Mouse (Mus musculus) 3T3-L1 (cell line): ENCODE results near the gene Gm5269.

ENCODE experiments used
- DNase-seq: peaks from one replicate; pipeline ENCODE4 v3.0.0-alpha.2; 2015; ENCODE audit warnings: low read depth, low spot score

Gene Gm5269

DNA sequence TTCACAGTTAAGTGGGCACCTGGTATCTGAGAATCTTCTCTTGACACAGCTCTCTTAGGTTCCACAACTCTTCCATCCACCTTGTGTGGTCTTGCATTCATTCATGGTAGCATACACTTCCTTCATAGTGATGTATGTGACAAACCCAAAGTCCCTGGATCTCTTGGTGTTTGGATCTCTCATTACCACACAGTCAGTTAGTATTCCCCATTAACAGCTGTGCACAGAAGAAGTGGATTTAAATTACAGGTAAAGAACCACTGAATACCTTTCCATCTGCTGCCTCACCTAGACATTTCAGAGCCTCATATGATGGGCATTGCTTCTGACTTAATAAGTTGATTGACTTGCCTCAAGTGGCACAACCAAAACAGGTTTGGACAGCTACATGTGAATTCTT, at the start of gene Gm5269:
TSS of gene Gm5269 (minus strand) at position 101 of the 400 bp plus-strand sequence.
- no peak for DNase-seq

DNA sequence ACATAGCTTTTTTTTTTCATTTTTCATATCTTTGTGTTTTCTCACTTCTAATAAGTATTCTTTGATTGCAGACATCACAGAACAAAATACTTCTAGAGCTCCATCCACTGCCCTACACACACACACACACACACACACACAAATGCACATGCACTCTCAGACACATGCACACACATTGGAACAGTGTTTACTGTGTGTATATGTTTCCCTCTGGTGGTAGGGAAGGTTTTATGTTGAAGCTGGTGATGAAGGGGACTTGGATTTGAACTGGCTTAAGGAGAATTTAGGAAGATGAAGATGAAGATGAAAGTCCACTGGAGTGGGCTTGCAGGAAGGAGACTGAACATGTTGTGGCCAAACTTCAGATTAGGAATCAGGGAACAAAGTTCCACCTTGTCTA, 41.1 kb upstream of the Gm5269 start:
- DNase-seq = peak; percentile 52

DNA sequence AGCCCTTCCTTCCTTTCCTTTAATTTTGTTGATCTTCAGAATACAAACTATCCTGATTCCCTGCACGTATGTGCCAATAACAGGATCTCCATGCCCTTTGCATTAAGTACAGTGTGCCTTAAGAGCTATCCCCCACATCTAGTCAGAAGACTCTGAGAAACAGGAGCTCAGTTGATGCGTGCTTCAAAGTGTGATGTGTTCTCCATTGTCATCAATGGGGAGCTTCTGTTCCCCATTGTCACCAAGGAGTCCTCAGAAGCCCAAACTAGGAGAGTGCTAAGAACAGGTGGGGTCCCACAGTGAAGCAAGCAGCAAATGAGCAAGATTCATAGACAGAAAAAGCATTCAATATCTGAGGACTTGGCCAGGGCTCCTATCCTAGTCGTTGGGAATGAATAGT, 36.8 kb upstream of the Gm5269 start:
- no peak for DNase-seq

DNA sequence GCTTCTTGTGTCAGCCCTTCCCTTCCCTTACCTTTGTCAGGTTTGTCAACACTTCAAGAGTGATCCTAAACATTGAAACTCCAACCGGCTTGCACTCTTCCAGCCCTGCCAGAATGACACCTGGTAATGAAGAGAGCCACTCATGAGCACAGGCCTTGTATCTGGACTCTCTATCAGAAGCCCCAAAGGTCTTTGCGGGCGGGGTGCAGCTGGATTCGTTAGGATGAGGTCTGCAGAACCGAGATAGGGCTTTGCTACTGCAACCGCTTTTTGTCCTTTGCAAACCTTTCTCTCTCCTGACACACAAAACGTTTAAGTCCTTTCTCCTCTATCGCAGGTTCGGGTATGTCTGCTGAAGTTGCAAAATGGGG, 36.3 kb upstream of the Gm5269 start, which contains the start of gene Slc40a1:
TSS of gene Slc40a1 (minus strand) at position 131 of the 371 bp plus-strand sequence.
- no peak for DNase-seq

DNA sequence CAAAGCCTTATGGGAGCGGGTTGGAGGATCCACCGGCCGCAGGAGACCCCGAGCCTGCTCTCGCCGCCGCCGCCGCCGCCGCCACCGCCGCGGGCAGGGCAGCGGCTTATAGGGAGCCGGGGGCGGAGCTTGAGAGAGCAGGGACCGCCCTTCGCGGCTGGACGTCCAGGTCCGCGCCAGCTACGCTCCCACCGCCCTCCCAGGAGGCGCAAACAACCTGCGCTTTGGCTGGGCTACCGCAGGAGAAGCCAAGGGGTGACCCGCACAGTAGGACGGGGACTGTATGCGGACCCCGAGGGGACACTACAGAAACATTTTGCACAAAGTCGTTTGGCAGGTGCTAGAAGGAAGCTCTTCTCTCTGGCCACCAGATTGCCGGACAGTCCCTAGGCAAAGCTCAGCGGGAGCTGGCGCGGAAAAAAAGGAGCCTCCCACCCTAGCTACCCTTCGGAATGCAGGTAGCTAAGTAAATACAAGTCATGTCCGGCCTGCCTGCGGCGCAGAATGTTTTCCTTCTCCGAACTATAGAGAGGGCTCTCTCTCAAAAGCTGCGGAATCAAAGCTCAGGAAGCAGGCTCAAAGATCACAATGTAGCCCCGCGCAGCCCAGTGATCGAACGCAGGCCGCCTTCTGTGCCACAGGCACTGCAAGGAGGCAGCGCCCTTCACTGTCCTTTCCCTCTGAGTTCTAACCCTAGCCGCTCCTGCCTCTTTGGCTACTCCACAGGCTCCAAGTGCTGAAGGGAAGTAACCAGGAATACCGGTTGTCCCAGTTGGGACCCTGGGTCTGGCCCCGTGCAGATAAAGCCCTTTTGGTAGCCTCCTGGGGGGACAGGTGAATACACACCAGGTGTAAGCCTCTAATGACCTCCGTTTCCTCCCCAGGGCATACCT, 35.7 kb upstream of the Gm5269 start:
- peak; percentile 75 for DNase-seq

DNA sequence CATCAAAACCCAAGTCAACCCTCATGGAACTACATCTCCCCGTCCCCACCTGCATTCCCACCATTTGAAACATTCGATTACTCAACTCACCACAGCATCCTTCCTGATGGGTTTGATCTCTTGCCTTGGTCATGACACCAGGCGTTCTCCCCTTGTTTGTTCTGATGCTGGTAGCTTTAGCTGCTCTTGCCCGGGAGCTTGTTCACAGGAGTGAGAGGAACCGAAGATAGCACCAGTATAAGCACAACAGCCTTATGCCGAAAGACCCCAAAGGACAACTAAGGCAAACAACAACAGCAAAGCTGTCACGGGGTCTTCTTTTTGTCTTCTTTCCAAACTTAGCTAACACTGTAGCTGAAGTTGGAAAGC, 35.0 kb upstream of the Gm5269 start:
- DNase-seq = peak; percentile 22

DNA sequence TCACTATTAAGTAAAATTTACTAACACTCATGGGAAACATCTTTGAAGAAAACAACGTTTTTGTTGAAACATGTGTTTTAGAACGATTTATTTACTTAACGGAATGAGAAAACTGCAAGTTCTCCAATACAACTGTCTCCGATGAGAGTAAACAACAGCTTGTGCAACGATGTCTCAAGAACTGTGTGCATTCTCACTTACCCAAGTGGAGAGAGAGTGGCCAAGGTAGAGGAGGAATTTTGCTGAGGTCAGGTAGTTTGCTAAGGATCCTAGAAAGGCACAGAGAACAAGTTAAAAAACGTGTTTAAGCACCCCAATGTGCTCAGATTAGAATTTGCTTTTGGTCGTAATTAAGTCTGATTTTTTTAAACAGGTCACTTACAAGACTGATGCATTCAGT, 34.4 kb upstream of the Gm5269 start:
- DNase-seq = no peak

DNA sequence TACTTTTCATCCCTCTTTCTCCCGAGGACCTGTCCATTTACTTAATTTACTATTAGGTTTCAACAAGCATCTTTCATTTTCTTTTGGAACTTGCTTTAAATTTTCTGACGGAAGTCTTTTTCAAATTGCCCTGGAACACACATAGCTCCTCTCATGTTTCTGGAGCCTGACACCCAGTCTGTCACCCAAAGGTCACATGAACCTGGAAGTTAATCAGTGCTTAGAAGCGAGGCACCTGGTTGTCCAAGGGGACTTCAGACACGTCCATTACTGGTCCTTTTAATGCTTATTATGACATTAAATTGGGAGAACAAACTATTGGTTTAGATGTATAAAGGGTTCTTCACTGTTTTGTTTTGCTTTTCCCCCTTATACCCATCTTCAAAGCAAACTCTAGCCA, 33.2 kb upstream of the Gm5269 start:
- DNase-seq = no peak

DNA sequence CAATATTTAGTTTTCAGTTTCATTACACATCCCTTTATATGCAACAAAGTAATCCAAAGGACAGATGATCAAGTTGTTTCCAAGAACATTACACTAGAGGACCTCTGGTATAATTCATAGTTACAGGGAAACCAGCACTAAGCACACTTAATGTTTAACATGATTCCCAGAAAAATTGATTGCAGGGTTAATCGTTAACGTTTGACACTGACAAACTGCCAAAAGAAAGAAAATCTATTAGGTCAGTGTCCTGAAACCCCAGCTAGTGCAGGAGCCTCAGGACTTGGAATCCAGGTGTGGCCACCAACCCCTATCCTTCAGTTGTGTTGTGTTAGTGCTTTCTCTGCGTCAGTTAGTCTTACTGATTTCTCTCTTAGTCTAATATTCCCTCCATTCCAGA, 30.6 kb upstream of the Gm5269 start:
- no peak for DNase-seq

DNA sequence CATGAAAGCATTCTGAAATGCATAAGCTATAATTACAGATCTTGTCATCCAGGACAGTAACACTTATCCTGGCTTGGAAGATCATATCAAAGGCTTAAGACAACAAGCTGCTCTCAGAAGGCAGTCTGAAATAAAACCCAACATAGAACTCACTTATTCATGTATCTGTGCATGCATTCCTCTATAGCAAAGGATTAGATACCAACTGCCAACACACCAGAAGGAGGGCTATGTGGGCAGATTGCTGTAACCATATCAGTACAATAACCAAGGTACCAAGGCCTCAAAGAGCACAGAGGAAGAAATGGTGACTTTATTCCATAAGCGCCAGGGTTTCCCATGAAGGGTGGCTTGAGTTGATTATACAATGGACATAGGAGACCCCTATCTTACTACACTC, 29.7 kb upstream of the Gm5269 start:
- DNase-seq = no peak

DNA sequence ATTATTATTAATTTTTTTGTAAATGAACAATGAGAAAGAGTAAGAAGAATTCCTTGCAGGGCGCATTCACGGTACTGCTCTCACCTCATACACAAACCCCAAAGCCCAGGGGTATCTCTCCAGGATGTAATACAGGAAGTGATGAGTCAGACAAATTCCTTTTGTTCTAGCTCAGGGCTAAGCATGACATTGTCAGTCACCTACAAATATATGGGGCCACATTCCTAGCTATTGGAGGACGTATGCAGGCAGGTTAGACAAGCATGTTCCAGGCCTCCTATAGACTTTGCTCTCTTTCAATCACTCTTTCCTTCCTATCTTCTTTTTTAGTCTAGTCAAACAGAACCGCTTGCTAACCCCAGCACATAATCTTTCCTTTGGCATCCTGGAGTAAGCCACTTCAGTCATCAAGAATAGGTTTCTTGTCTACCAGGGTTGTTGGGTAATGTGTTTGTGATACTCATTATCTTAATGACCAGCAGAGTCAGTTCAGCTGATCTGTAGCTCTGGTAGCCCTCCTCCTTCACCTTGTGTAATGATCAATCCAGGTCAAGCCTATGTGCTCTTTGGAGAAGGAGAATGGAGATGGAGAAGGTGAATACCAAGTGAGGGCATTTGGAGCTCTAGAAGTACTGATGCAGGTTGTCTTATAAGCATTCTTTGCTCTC, 27.2 kb upstream of the Gm5269 start:
- peak; percentile 51 for DNase-seq

DNA sequence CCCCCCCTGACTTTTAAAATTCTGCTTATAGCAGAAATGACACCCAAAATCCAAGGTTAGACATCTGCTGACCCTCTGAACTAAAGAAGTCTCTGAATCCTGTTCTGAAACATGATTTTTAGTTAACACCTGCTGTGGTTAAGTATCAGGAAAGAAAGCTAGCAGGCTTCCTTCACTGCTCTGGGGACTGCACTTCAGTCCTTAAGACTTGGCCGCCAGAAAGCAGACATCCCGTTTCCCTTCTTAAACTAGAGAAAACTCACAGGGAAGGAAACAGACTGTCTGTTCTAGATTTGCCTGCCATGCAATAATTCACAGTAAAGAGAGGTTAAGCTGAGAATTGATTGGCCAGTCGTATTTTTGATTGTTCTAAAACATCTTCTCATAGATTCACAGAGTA, 26.1 kb upstream of the Gm5269 start:
- no peak for DNase-seq

DNA sequence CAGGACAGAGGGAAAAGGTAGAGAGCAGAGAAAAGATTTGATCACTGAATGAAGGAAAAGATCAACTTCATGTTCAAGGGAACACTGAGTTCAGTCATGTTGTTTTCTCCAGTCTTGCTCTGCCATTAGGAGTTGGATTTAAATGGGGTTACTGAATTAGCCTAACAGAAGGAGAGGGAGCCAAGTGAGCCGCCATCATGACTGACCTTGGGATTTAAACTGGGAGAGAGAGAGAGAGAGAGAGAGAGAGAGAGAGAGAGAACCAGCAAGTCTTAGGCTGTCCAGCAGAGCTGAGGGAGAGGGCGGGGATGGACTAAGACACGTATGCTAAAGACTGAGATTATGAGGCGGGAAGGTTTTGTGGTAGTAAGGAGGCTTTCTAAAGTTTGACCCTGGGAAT, 24.2 kb upstream of the Gm5269 start:
- DNase-seq = no peak

DNA sequence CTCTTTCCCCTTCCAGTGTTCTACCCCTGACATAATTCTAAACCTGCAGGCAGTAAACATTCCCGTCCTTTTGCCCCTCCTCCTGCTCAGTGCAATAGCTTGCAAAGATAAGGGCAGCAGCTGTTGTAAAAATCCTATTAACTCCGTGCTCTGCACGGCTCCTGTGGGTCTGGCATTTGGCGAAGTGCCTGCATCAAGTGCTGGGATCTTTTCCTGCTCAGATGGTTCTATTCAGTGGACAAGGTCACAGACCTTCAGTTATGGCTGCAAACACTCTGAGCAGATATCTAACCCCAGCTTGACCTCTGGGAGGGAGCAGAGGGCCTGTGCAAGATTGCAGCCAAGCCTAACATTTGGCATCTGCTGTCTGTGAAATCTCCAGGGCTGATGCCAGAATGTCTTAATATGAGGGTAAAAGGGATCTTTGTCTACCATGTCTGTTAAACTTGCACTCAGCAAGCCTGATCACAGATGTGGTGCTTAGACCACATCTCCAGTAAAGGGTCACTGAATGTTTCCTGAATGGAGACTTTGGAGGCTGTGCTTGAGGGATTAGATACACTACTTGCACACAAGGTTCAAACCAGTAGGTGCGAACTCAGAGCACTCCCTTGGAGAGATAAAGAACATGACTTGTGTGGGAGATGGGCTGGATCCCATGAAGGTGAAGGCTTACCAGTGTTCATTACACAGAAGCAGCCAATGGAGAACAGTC, 15.2 kb upstream of the Gm5269 start:
- DNase-seq = peak; percentile 50

DNA sequence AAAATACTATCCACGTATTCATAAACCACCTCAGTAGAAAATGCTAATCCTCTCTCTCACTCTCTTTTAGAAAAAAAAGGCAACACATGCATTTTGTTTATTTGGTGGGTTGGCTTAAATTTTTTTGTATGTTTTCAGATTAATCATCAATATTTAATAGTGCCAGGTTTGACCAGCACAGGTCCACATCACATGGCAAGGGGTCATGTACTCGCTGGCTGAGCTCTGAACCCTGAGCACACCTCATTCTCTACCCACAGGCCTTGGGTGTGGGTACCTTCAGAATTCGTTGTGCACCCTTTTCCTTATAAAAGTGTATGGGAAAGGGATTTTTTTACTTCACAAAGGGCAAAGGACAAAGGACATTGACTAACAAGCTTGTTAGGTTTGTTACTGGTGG, 14.1 kb upstream of the Gm5269 start:
- DNase-seq = no peak

DNA sequence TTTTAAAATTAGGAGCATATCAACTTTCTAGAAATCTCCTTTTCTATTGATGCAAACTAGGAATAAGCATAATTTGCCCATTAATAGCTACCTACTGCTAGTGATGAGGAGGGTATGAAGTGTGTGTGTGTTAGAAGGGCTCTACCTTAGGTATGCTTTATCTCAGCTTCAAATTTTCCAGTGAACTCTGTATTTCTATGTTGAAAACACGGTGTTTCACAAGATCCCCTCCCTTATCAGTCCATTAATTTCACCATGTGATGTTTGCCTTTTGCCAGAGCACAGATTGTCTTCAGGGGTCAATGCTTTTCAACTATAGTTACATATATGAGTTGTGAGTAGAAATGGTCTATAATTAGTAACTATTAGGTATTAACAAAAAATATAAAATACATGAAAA, 8.0 kb upstream of the Gm5269 start:
- no peak for DNase-seq

DNA sequence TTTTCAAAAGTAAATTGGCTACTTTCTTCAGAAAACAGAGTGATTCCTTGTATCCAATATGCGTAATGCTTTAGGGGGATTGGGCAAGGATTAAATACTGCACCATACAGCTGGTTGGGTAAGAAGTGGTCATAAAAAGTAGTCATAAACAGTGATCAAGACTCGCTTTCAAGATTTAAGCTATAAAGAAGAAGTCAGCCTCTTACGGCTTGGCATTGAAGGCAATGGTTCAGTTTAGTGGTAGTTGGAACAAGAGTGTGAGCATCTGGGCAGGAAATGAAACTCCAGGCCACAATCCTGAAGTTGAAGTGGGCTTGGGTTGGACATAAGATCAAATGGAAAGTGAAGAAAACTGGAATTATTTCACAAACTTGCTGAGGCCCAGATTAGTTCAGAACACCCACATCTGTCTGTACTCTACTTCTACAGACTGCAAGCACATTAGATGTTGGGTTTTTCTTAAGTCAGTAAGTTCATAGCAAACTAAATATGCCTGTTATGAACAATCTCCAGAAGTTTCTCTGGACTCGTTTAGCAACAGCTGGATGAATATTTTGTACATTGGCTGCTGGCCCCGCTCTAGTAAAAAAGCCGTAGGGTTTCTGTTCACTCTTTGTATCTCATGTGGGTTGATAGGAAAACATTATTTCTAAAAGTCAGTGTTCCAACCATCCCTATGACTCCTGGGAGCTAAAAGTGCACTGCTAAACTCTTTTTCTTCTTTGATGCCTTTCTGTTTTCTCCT, 4.3 kb upstream of the Gm5269 start:
- no peak for DNase-seq

DNA sequence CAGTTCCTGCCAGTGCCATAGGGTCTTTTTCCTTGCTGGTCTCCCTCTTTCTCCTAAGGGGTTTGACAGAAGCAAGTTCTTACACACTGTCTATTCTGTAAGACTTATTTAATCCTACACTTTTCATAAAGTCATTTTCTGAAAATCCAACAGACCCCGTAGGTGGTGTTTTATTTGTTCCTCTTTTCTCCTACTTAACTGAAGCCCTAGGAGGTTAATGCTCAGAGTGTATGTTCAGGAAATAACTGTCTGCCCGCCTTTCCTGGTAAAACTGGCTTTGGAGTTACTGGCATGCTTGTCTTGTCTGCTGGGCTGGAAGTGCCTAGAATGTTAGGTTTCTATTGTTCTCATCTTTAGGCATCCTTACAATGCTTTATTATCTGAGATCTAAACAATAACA, 1.9 kb upstream of the Gm5269 start:
- no peak for DNase-seq

DNA sequence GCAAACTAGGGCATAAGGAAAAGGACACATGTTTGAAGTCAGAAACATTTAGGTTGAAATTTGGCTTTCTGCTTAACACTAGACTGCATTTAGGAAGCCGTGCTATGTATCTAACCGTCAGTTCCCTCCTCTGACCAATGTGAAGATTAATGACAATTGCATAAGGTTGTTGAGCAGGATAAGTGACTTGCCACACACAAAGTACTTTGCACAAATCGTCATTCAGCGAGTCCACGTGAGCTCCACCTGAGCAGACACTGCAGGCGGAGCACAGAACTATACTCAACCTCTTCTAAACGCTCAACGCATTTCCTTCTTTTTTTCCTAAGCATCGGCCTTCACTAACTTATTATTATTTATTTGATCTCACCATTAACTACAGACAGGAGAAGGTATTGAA, 3.3 kb downstream of the Gm5269 start:
- DNase-seq = no peak

DNA sequence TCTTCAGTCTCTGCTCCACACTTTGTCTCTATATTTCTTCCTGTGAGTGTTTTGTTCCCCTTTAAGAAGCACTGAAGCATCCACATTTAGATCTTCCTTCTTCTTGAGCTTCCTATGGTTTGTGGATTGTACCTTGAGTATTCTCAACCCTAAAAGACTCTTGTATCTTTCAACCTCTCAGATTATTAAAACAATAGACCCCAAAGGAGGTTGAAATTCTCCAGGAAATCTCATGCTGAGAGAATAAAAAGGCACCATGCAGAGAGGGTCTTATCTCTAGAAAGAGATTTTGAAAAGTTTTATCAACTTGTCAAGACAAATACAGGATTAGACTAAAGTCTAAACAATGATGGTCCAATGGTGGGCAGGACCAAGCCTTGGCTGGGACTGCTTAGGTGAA, 6.7 kb downstream of the Gm5269 start:
- no peak for DNase-seq

DNA sequence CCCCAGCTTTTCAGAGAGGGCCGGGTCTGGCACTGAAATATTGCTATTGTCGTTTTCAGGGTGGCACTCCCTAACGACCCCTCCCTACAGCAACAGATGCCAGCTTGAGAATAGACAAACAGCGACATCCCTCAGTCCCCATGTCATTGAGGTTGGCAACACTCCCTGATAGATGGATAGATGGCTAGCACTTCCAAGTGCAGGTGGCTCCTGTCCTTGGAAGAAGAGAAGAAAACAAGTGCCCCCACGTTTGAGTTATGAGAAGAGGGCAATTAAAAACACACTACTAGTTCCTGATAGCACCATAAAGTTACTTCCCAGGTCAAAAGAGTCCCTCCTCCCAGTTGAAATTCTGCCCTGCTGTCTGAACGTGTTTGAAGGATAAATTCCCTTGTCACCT, 8.0 kb downstream of the Gm5269 start:
- DNase-seq = no peak
